In the genomic region with DNA sequence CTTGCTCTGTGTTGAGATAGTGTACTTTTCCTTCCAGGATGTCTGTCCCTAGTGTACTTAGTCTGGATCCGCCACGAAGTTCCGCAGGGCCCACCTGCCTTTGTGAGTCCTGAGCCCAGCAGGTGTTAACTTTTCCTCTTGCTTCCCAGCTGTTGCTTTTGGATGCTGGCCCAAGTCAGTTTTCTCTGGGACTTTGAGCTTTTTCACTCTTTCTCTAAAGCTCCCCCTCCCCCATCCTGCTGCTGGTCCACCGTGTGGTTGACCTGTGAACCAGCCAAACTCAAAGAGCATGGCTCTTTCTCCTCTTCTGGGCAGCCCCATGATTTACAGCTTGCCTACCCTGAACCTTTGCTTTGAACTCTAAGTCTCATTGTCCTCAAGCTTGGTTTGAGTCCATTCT, we compare ENCODE assay signal across 17 mouse cellular contexts. TPM values are rescaled to one million over a fixed set of nuclear protein-coding genes. Genes with fewer than 3 reads are reported as not detected.
A peak's percentile ranks its signal among the peaks of the same experiment; 100 is the strongest.
DNase-seq lines count a peak whose midpoint lies in the region; ATAC-seq and TF ChIP-seq lines count a peak whose summit lies in the region.
"Had no signal": no experiment of that assay in that cellular context is flagged by ENCODE, and none has a peak within 500 bp of the region (broad histone marks: within the 10 kb centered on the region; RNA-seq: fewer than 3 reads in every experiment).

No protein-coding gene starts in this region.

- no peaks in the 10 kb centered on the region; the same call in 1 of the 2 replicates for H3K4me1 ChIP-seq in kidney, adult 2 months (ENCODE audit: control insufficient read depth, insufficient read depth, low read length)
- peaks cover 23% of the 10 kb centered on the region for H3K4me1 ChIP-seq in kidney, embryonic 15.5 days
- peaks cover 21% of the 10 kb centered on the region for H3K4me1 ChIP-seq in neural tube, embryonic 15.5 days

- WGBS in kidney, adult 2 months: 50% methylated on average over 4 of the region's 4 CpGs
- 68% methylated on average over 4 of the region's 4 CpGs for WGBS in kidney, embryonic 15.5 days
- 72% methylated on average over 4 of the region's 4 CpGs for WGBS in neural tube, embryonic 15.5 days

- ATAC-seq in kidney, embryonic 15.5 days (replicated peaks; ENCODE audit: low FRiP score): no peak
- ATAC-seq in neural tube, embryonic 15.5 days (ENCODE audit: low FRiP score): no peak
- ATAC-seq: activated CD4-positive, CD25-positive, alpha-beta regulatory T cell, adult 4 months; midbrain, embryonic 16.5 days had no signal

- DNase-seq in cerebellum, adult 11-12 months: peak; percentile 25
- no peak for DNase-seq in cerebellum, adult 18-20 months
- peak; percentile 89 for DNase-seq in kidney, adult 2 months
- peak; percentile 79 to 86 for DNase-seq in kidney, postnatal 25 days
- DNase-seq in yolk sac, embryonic 10.5 days (ENCODE audit: low spot score): peak; percentile 38
- DNase-seq: adrenal gland, postnatal 14 days; lung, postnatal 4 days; right cerebral cortex, postnatal 25 days had no signal

- TF ChIP-seq CTCF in kidney, adult 2 months (conservative IDR thresholded peaks at IDR 0.05; ENCODE audit: insufficient read depth, insufficient read length, low read depth, low read length): no peak

- H3K4me3 ChIP-seq in kidney, adult 2 months (ENCODE audit: insufficient read depth, low read depth, low read length): no peak overlapping the region
- no peak overlapping the region for H3K4me3 ChIP-seq in kidney, embryonic 15.5 days (replicated peaks)
- H3K4me3 ChIP-seq in neural tube, embryonic 15.5 days (replicated peaks): no peak overlapping the region
- H3K4me3 ChIP-seq: heart, embryonic 13.5 days; hindbrain, embryonic 13.5 days; limb, embryonic 15.5 days; lung, embryonic 15.5 days had no signal

- H3K9ac ChIP-seq in kidney, embryonic 15.5 days: no peak overlapping the region
- no peak overlapping the region for H3K9ac ChIP-seq in neural tube, embryonic 15.5 days (replicated peaks)
- H3K9ac ChIP-seq: heart, embryonic 13.5 days; hindbrain, embryonic 13.5 days; limb, embryonic 15.5 days; lung, embryonic 15.5 days had no signal

- no peaks in the 10 kb centered on the region for H3K9me3 ChIP-seq in kidney, embryonic 15.5 days (replicated peaks)
- no peaks in the 10 kb centered on the region for H3K9me3 ChIP-seq in neural tube, embryonic 15.5 days (replicated peaks)
- H3K9me3 ChIP-seq: G1E; heart, embryonic 13.5 days; hindbrain, embryonic 13.5 days; limb, embryonic 15.5 days; lung, embryonic 15.5 days had no signal

- H3K27ac ChIP-seq in kidney, adult 2 months (ENCODE audit: insufficient read depth, low read depth, low read length): no peak overlapping the region
- H3K27ac ChIP-seq in kidney, embryonic 15.5 days: no peak overlapping the region
- H3K27ac ChIP-seq in neural tube, embryonic 15.5 days (replicated peaks): no peak overlapping the region
- H3K27ac ChIP-seq: heart, embryonic 13.5 days; hindbrain, embryonic 13.5 days; limb, embryonic 15.5 days; lung, embryonic 15.5 days had no signal

- no peak overlapping the region for H3K4me2 ChIP-seq in kidney, embryonic 15.5 days
- H3K4me2 ChIP-seq in neural tube, embryonic 15.5 days: no peak overlapping the region
- H3K4me2 ChIP-seq: heart, embryonic 13.5 days; hindbrain, embryonic 13.5 days; limb, embryonic 15.5 days; lung, embryonic 15.5 days had no signal

- H3K36me3 ChIP-seq in kidney, adult 2 months (ENCODE audit: control insufficient read depth, insufficient read depth, low read length): no peaks in the 10 kb centered on the region
- H3K36me3 ChIP-seq in kidney, embryonic 15.5 days: no peaks in the 10 kb centered on the region
- H3K36me3 ChIP-seq in neural tube, embryonic 15.5 days: no peaks in the 10 kb centered on the region
- H3K36me3 ChIP-seq: heart, embryonic 13.5 days; hindbrain, embryonic 13.5 days; limb, embryonic 15.5 days; lung, embryonic 15.5 days had no signal

- no peak for TF ChIP-seq POLR2A in kidney, adult 2 months (IDR thresholded peaks at IDR 0.05; ENCODE audit: low read depth, low read length)

- H3K27me3 ChIP-seq in kidney, adult 2 months (replicated peaks; ENCODE audit: control insufficient read depth, insufficient read depth, low read length): no peaks in the 10 kb centered on the region
- no peaks in the 10 kb centered on the region for H3K27me3 ChIP-seq in kidney, embryonic 15.5 days
- H3K27me3 ChIP-seq in neural tube, embryonic 15.5 days (replicated peaks): no peaks in the 10 kb centered on the region
- H3K27me3 ChIP-seq: heart, embryonic 13.5 days; hindbrain, embryonic 13.5 days; limb, embryonic 15.5 days; lung, embryonic 15.5 days had no signal

RNA-seq across cellular contexts. Expression of a gene that starts 1.6 kb away (rescaled TPM):
- polyA plus RNA-seq in kidney, adult 2 months (2012; rRNA removed): 0.77 and 0.81 TPM in 2 replicates
- 7.7 and 8.1 TPM in 2 replicates for polyA plus RNA-seq in kidney, embryonic 15.5 days (2015; fragmentation: Nextera tagmentation; extraction: Ambion mirVana)
- 2.1 and 2.8 TPM in 2 replicates for polyA plus RNA-seq in neural tube, embryonic 15.5 days (2015; fragmentation: Nextera tagmentation; extraction: Ambion mirVana)

RNA-seq across cellular contexts. Expression of a gene that starts 46.4 kb away (rescaled TPM):
- polyA plus RNA-seq in kidney, adult 2 months (2012; rRNA removed): 12.9 and 19.9 TPM in 2 replicates
- 116 and 119 TPM in 2 replicates for polyA plus RNA-seq in kidney, embryonic 15.5 days (2015; fragmentation: Nextera tagmentation; extraction: Ambion mirVana)
- polyA plus RNA-seq in neural tube, embryonic 15.5 days (2015; fragmentation: Nextera tagmentation; extraction: Ambion mirVana): 342 and 377 TPM in 2 replicates
- polyA plus RNA-seq: G1E had no signal

Comparison
In these comparisons a context has a peak if more than half of its experiments do, and no peak if none do; other contexts are left out.
1. DNase-seq: peak in cerebellum, adult 11-12 months (single experiment), kidney, adult 2 months (single experiment), kidney, postnatal 25 days (2 of 2) and yolk sac, embryonic 10.5 days (single experiment); none in cerebellum, adult 18-20 months (0 of 2).